Mouse (Mus musculus) CH12.LX (cell line): ENCODE measurements around the gene Fam243. TPM values are rescaled to one million over a fixed set of nuclear protein-coding genes. Genes with fewer than 3 reads are reported as not detected.

Experiments
- DNase-seq: peaks from one replicate; pipeline ENCODE4 v3.0.0-alpha.2; 2013; ENCODE audit errors: extremely low read depth
- H3K27ac ChIP-seq: 2 replicates; pipeline ENCODE4 v1.5.1; 2012; ENCODE audit warnings: low read depth, mild to moderate bottlenecking, control low read depth, moderate library complexity; ENCODE audit not compliant: insufficient read depth
- H3K27me3 ChIP-seq: replicated peaks from 2 replicates; pipeline ENCODE3; 2012; ENCODE audit warnings: inconsistent platforms
- H3K36me3 ChIP-seq, 2 experiments: replicated peaks in 1 of 2; 2 replicates each; pipeline versions ENCODE3 to v1.6.1; 2012; ENCODE audit warnings: inconsistent platforms in 1 of 2, low read length in 1 of 2, mild to moderate bottlenecking in 1 of 2, mixed read lengths in 1 of 2, moderate library complexity in 1 of 2; ENCODE audit not compliant: control insufficient read depth in 1 of 2, insufficient read depth in 1 of 2
- H3K4me1 ChIP-seq, 2 experiments: 2 replicates each; pipeline ENCODE4 v1.6.1; 2012; ENCODE audit warnings: inconsistent platforms in 1 of 2, moderate library complexity in 1 of 2; ENCODE audit not compliant: insufficient read depth in 2 of 2, control insufficient read depth in 1 of 2
- H3K4me2 ChIP-seq: 2 replicates; pipeline ENCODE4 v1.6.1; 2012; ENCODE audit warnings: low read depth, mild to moderate bottlenecking, control low read depth; ENCODE audit not compliant: poor library complexity, insufficient read depth, severe bottlenecking
- H3K4me3 ChIP-seq, 3 experiments: fragments of 150-350 bp in 1 of 3; sonication (generic) in 1 of 3; replicated peaks in 1 of 3; 2 replicates each; pipeline versions ENCODE3 to v1.5.1; 2011 to 2012; ENCODE audit warnings: low read depth in 2 of 3, low read length in 2 of 3, mild to moderate bottlenecking in 2 of 3, moderate library complexity in 2 of 3, control low read depth in 1 of 3, improper control_type of control experiment in 1 of 3, inconsistent platforms in 1 of 3, mixed read lengths in 1 of 3; ENCODE audit not compliant: poor library complexity in 1 of 3
- H3K79me2 ChIP-seq: replicated peaks from 2 replicates; pipeline ENCODE4 v1.6.1; 2012; ENCODE audit warnings: mild to moderate bottlenecking, moderate library complexity; ENCODE audit not compliant: control insufficient read depth, poor library complexity, insufficient read depth, severe bottlenecking; ENCODE audit errors: extremely low read depth
- H3K9ac ChIP-seq: 2 replicates; pipeline ENCODE4 v1.6.1; 2012; ENCODE audit warnings: low read depth, mild to moderate bottlenecking, control low read depth, moderate library complexity; ENCODE audit not compliant: insufficient read depth
- H3K9me3 ChIP-seq: replicated peaks from 2 replicates; pipeline ENCODE3; 2012; ENCODE audit warnings: low read length, inconsistent platforms, mixed read lengths
- CHD1 ChIP-seq: IDR thresholded peaks from 2 replicates; pipeline ENCODE4 v1.6.1; 2012; ENCODE audit warnings: low read depth, low read length, improper control_type of control experiment, inconsistent platforms
- CTCF ChIP-seq, 2 experiments: IDR thresholded peaks in 1 of 2; conservative IDR thresholded peaks in 1 of 2; 2 replicates each; pipeline ENCODE4 v1.5.1; 2011 to 2012; ENCODE audit warnings: low read depth in 2 of 2, low read length in 2 of 2, improper control_type of control experiment in 1 of 2, inconsistent platforms in 1 of 2, mild to moderate bottlenecking in 1 of 2, moderate library complexity in 1 of 2
- ELF1 ChIP-seq: IDR thresholded peaks from 2 replicates; pipeline ENCODE4 v1.6.1; 2014; ENCODE audit warnings: low read depth, mild to moderate bottlenecking, inconsistent platforms, low read length, improper control_type of control experiment
- EP300 ChIP-seq: IDR thresholded peaks from 2 replicates; pipeline ENCODE4 v1.6.1; 2011; ENCODE audit warnings: low read length, improper control_type of control experiment
- ETS1 ChIP-seq: conservative IDR thresholded peaks from 2 replicates; pipeline ENCODE4 v1.6.1; 2012; ENCODE audit warnings: low read depth, mild to moderate bottlenecking, inconsistent platforms, low read length, improper control_type of control experiment, moderate library complexity
- IRF4 ChIP-seq: IDR thresholded peaks from 2 replicates; pipeline ENCODE4 v1.6.1; 2014; ENCODE audit warnings: low read depth, mild to moderate bottlenecking, inconsistent platforms, low read length, improper control_type of control experiment
- JUN ChIP-seq: IDR thresholded peaks from 2 replicates; pipeline ENCODE4 v1.6.1; 2011; ENCODE audit warnings: low read depth, mild to moderate bottlenecking, low read length, improper control_type of control experiment, moderate library complexity; ENCODE audit not compliant: insufficient read depth
- JUND ChIP-seq: conservative IDR thresholded peaks from 2 replicates; pipeline ENCODE4 v1.6.1; 2011; ENCODE audit warnings: low read depth, low read length, improper control_type of control experiment
- MAX ChIP-seq: IDR thresholded peaks from 2 replicates; pipeline ENCODE4 v1.6.1; 2011; ENCODE audit warnings: low read length, improper control_type of control experiment
- MXI1 ChIP-seq: IDR thresholded peaks from 2 replicates; pipeline ENCODE4 v1.6.1; 2011; ENCODE audit warnings: mild to moderate bottlenecking, low read depth, low read length, improper control_type of control experiment
- MYC ChIP-seq: IDR thresholded peaks from 2 replicates; pipeline ENCODE4 v1.6.1; 2011; ENCODE audit warnings: low read depth, mild to moderate bottlenecking, improper control_type of control experiment, low read length
- NELFE ChIP-seq: IDR thresholded peaks from 2 replicates; pipeline ENCODE4 v1.6.1; 2011; ENCODE audit warnings: low read depth, low read length, improper control_type of control experiment
- NRF1 ChIP-seq: IDR thresholded peaks from 2 replicates; pipeline ENCODE4 v1.6.1; 2014; ENCODE audit warnings: low read depth, mild to moderate bottlenecking, inconsistent platforms, low read length, improper control_type of control experiment, moderate library complexity
- PAX5 ChIP-seq: IDR thresholded peaks from 2 replicates; pipeline ENCODE4 v1.6.1; 2012; ENCODE audit warnings: low read length, inconsistent platforms, mixed read lengths
- POLR2A ChIP-seq: IDR thresholded peaks from 2 replicates; pipeline ENCODE4 v1.6.1; 2011; ENCODE audit warnings: low read depth, mild to moderate bottlenecking, improper control_type of control experiment, low read length
- RAD21 ChIP-seq: IDR thresholded peaks from 2 replicates; pipeline ENCODE4 v1.6.1; 2011; ENCODE audit warnings: low read depth, mild to moderate bottlenecking, low read length, improper control_type of control experiment, moderate library complexity
- SIN3A ChIP-seq: IDR thresholded peaks from 2 replicates; pipeline ENCODE4 v1.6.1; 2012; ENCODE audit warnings: low read length, improper control_type of control experiment, inconsistent platforms
- SMC3 ChIP-seq: IDR thresholded peaks from 2 replicates; pipeline ENCODE4 v1.6.1; 2011; ENCODE audit warnings: low read depth, low read length, improper control_type of control experiment
- USF1 ChIP-seq: IDR thresholded peaks from 2 replicates; pipeline ENCODE4 v1.6.1; 2014; ENCODE audit warnings: low read depth, mild to moderate bottlenecking, inconsistent platforms, low read length, improper control_type of control experiment
- USF2 ChIP-seq: conservative IDR thresholded peaks from 2 replicates; pipeline ENCODE4 v1.6.1; 2011; ENCODE audit warnings: low read depth, low read length, improper control_type of control experiment
- ZC3H11A ChIP-seq: IDR thresholded peaks from 2 replicates; pipeline ENCODE4 v1.6.1; 2012; ENCODE audit warnings: low read depth, mild to moderate bottlenecking, inconsistent platforms, low read length, improper control_type of control experiment
- ZKSCAN1 ChIP-seq: IDR thresholded peaks from 2 replicates; pipeline ENCODE4 v1.6.1; 2012; ENCODE audit warnings: low read depth, inconsistent platforms, low read length, improper control_type of control experiment, borderline replicate concordance
- ZMIZ1 ChIP-seq: IDR thresholded peaks from 2 replicates; pipeline ENCODE4 v1.6.1; 2012; ENCODE audit warnings: low read depth, mild to moderate bottlenecking, inconsistent platforms, low read length, improper control_type of control experiment
- ZNF384 ChIP-seq: IDR thresholded peaks from 2 replicates; pipeline ENCODE4 v1.6.1; 2012; ENCODE audit warnings: low read depth, low read length, improper control_type of control experiment, inconsistent platforms
- dilution Hi-C: fragments of 300-500 bp; cut with MboI; formaldehyde crosslinking; loops from 2 replicates; pipeline ENCODE4 v1.14.3; 2020; ENCODE audit warnings: low sequenced_read_pairs; ENCODE audit not compliant: extremely low pct_unique_long_range_greater_than_20kb, extremely low pct_ligation_motif_present
- in situ Hi-C: fragments of 300-500 bp; cut with MboI; formaldehyde crosslinking; loops from 3 replicates; pipeline ENCODE4 v1.14.3; 2019; ENCODE audit warnings: low sequenced_read_pairs, low pct_ligation_motif_present, low pct_unique_long_range_greater_than_20kb, mixed read lengths
- polyA plus RNA-seq: library from polyadenylated mRNA; unstranded; fragments of >175 nt; gene quantifications from 2 replicates; pipeline ENCODE4 v1.2.1, GENCODE M21; 2012; ENCODE audit warnings: low read depth; ENCODE audit not compliant: insufficient read length
- total RNA-seq, 2 experiments: library from RNA; depleted of rRNA; stranded (reverse); fragments of 300-350 nt in 1 of 2; fragments of >200 nt in 1 of 2; gene quantifications; 2 replicates each; pipeline ENCODE4 v1.2.3; 2012 to 2014

The Fam243 gene
- total and polyA plus RNA-seq, 3 experiments = not detected

DNA sequence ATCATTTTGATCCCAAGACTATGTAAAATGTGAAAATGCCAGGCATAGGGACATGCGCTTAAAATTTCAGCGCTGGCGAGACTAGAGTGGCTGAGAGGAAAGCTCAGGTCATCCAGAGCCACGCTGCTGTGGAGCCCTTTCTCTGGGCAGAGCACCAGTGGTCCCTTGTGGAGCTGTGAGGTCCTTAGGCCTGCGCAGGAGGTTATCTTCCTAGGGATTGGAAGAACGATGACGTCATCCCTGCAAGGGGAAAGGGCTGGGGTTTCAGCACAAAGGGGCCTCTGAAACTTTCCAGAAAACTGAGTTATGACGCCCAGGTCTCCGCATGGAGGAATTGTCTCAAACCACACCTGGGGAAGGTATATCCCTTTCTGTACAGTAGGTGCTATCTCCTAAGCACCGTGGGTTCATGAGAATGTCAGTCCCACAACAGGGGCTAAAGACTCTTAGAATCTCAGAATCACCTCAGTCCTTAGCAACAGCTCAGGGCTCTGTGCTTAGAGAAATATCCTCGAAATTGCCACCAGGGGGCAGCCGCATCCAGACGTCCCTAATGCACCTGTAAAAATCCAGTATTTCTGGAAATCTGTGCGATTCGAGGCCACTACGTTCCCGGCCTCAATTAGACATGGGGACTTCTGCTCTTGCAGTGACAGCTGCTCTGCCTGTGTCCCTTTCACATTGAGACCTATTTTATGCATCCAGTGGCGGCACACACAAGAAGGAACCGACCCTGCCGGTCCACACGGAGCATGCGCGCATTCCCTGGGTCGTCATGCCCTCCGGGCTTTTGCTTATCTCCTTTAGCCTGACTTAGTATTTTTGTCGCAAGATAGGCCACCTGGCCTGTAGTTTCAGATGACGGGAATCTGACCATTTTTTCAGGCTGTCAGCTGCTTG lies 19.6 kb upstream of the Fam243 start (continued):
- TF ChIP-seq MAX (peak; percentile 13; the same call in 1 of the 2 replicates), NELFE (no peak), ZKSCAN1 (no peak), POLR2A (no peak), USF2 (no peak), ZMIZ1 (no peak), RAD21 (peak; percentile 90), MXI1 (no peak), MYC (0 out of 2 replicates have a peak, but pooled peaks have one; percentile 39), PAX5 (no peak), CHD1 (no peak), ELF1 (no peak), ETS1 (no peak), SIN3A (0 out of 2 replicates have a peak, but pooled peaks have one; percentile 44), EP300 (no peak), JUN (peak; percentile 35; the same call in 1 of the 2 replicates)

- H3K9ac ChIP-seq = no peak overlapping the region
- peaks cover 12 to 13% of the 10 kb centered on the region in 2 experiments for H3K4me1 ChIP-seq
- no peak overlapping the region for H3K4me3 ChIP-seq
- H3K36me3 ChIP-seq = no peaks in the 10 kb centered on the region
- dilution Hi-C loops (no loop called here), in situ Hi-C loops (no loop called here)
- no peaks in the 10 kb centered on the region for H3K9me3 ChIP-seq
- DNase-seq = peak; percentile 82
- no peaks in the 10 kb centered on the region for H3K79me2 ChIP-seq
- TF ChIP-seq NRF1 (0 out of 2 replicates have a peak, but pooled peaks have one; percentile 19), CTCF (conservative IDR thresholded peaks at IDR 0.05 in 1 of 2, IDR thresholded peaks at IDR 0.05 in 1 of 2; ENCODE audit: low read depth in 2 of 2, low read length in 2 of 2) (peak; percentile 90 to 96), MYC (0 out of 2 replicates have a peak, but pooled peaks have one; percentile 46), USF1 (no peak), JUND (no peak), SMC3 (peak; percentile 97), EP300 (no peak), RAD21 (peak; percentile 88), POLR2A (no peak), MXI1 (no peak), ZNF384 (no peak), ZC3H11A (peak; percentile 59; the same call in 1 of the 2 replicates), IRF4 (peak; percentile 24; the same call in 1 of the 2 replicates), CHD1 (no peak), JUN (no peak), ELF1 (peak; percentile 34; the same call in 1 of the 2 replicates)
- H3K4me2 ChIP-seq = no peak overlapping the region
- H3K27me3 ChIP-seq = peaks cover 4% of the 10 kb centered on the region
- H3K27ac ChIP-seq = no peak overlapping the region
These were observed 15.0 kb upstream of the Fam243 start for GRCm38 (mm10) chr16:92336280-92336679.
